Mouse (Mus musculus): Measurements from ENCODE around the gene Gzmc.
"Not testable (repeated sequence)": the region's sequence is repeated elsewhere in the genome, so short reads cannot be mapped to it uniquely, and the experiment has no call there.

Gene Gzmc

GRCm38 (mm10) chr14:56234556-56234955, at the start of gene Gzmc:
Gzmc (minus strand) TSS chr14:56234656.
- no peak for DNase-seq

DNA sequence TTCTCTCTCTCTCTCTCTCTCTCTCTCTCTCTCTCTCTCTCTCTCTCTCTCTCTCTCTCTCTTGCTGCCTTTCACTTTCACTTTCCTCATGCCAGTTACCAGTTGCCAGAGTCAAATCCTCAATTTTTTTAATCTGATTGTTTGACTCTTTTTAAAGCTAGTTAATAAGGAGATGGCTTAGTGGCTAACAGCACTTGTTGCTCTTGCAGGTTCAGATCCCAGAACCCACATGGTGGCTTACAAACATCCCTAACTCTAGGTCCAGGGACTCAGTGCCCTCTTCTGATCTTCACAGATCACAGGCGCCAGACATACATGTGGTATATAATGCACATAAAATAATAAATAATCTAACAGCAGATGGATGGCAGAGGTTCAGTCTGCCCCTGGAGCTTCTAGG, 49.4 kb upstream of the Gzmc start:
- DNase-seq = no peak

- no peak for DNase-seq
Measured at GRCm38 (mm10) chr14:56281090-56281489, 46.6 kb upstream of the Gzmc start.

- not testable (repeated sequence) for DNase-seq
Measured at GRCm38 (mm10) chr14:56278691-56279090, 44.2 kb upstream of the Gzmc start.

DNA sequence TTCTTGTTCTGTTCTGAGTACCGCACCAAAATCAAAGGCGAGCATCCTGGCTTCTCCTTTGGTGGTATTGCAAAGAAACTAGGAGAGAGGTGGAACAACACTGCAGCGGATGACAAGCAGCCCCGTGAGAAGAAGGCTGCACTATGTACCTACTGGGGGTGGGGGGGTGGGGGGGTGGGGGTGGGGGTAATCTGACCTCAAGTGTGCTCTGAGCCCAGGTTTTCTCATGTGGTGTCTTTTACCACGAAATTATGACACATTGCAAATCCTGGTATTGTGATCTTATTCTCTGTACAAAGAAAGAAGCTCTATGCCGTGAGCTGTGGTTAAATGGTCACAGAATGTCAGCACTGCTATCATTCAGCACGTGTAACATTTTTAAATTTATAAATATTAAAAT, 41.6 kb upstream of the Gzmc start:
- not testable (repeated sequence) for DNase-seq

DNA sequence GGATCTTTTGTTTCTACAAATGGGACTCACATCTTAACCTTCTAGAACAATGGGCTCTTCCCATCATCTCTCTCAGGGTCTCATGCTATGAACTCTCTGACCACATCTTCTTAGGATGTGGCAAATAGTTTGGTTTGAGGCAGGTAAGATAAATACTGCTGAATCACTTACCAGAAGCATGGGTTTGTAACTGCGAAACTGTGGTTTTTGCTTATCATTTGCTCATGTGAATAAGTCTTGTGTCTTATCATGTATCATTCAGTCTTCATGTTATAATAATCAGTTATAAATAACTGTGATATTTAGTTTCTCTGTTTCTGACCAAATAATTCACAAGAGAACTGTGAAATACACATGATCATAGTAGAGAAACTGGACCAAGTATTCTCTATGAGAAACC, 31.7 kb upstream of the Gzmc start:
- no peak for DNase-seq

GRCm38 (mm10) chr14:56262153-56262552, 27.7 kb upstream of the Gzmc start, which contains the start of gene Gzmb:
Gzmb (minus strand) TSS chr14:56262260.
- DNase-seq = no peak

DNA sequence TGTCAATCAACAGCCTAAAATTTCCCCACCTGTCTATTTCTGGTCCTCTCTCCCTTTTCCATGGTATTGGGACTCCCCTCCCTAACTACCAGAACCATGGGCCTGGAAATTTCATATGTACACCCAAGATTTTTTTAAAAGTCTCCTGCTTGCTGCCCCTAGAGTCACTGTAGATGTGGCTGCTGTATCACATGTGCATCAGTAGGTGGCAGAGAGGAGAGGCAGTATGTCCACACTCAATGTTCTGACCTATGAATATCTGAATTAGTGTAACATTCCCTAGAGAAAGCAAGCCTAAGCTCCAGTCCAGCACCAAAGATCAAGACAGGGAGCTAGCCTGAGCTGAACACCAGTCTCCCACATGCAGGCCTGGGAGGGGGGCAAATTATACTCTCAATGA, 6.0 kb upstream of the Gzmc start:
- DNase-seq = no peak

DNA sequence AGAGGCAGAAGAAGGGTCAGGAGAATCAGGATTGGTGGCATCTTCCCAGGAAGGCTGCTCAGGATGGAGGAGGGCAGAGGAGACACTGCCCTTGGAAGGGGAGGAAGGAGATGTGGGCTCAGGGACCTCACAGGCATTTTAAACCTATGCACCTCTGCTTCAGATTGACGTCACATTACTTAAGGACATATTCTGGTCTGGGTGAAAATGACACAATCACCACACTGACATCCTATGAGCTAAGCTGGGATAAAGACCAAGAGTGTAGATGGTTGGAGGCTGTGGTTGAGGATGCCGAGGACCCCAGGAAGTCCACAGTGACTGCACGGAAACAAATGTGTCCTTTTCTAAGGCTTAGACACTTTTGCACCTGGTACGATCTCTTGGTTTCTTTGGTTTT, 23.1 kb downstream of the Gzmc start, which contains the start of gene Gzmf:
Gene Gzmf, minus strand, starts transcription at position 101 of the 400 bp plus-strand sequence.
- no peak for DNase-seq

- DNase-seq = no peak
Measured at GRCm38 (mm10) chr14:56205613-56206012, 28.8 kb downstream of the Gzmc start.

DNA sequence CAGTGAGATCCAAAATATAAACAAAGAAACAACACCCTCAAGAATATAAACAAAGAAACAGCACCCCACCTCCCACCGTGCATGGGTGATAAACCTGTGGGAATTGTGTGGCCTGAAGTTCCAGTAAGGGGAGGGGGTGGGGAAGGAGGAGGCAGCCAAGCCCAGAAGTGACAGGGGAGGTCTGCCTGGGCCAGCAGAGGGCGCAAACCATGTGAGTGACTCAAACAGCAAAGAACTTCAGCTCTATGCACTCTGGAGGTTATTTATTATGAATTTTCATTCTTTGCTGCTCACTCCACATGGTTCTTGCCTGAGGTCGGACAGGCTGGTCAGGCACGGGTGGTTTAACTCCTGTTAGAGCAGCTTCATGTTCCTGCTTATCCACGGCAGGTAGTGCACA, 29.4 kb downstream of the Gzmc start:
- DNase-seq = peak; percentile 48

DNA sequence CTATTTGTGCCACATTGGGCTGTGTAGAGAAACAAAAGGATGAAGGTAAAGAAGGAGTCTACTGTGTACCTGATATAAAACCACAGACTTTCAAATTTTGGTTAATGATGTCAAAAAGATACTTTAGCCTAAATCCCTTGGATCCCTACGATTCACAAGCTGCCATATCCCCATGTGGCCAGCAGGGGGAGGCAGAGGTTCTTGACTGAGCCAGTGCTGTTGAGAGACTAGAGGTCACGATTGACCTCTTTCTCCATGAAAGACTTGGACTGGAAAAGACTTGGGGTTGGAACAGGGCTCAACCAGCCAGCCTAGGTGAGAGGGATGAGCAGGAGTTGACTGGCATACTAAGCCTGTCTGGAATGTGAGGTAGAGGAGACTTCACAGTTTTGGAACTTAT, 30.5 kb downstream of the Gzmc start:
- DNase-seq = peak; percentile 72

- DNase-seq = no peak
Measured at GRCm38 (mm10) chr14:56186946-56187345, 47.5 kb downstream of the Gzmc start.

DNA sequence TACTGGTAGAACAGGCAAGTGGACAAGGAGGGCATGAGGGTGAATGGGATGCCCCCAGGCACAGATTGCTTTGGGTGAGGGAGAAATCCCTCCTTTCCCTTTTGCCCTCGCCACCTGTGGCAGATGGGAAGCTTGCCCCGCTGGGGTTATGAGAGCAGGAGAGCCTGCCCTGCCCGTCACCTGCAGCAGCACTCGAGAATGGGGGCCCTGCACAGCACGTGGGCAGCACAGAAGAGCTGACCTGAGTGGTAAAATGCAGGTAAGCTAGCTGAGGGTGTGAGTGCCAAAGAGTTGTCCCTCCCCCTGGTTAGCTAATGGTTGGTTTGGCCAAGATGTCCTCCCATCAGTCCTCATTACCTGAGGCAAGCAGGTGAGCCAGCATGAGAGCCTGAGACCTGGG, 47.9 kb downstream of the Gzmc start:
- no peak for DNase-seq

All from lung, postnatal 10 days (tissue).